Mouse (Mus musculus): ENCODE data around the gene Fkbp5. TPM values are rescaled to one million over a fixed set of nuclear protein-coding genes. Genes with fewer than 3 reads are reported as not detected.

Fkbp5 gene
- polyA plus RNA-seq, 1 experiment from 2014 or later: 37.4 TPM

GRCm38 (mm10) chr17:28394994-28395393 is 122.3 kb downstream of the Fkbp5 start:
- Histone ChIP-seq H3K27ac (no peak overlapping the region), H3K4me1 (peaks cover 8% of the 10 kb centered on the region; the same call in 1 of the 2 replicates), H3K4me2 (no peak overlapping the region), H3K27me3 (no peaks in the 10 kb centered on the region), H3K9ac (no peak overlapping the region), H3K9me3 (no peaks in the 10 kb centered on the region), H3K36me3 (replicated peaks) (peaks cover 23% of the 10 kb centered on the region), H3K4me3 (replicated peaks) (no peak overlapping the region)
- ATAC-seq (ENCODE audit: low FRiP score): no peak
- 85% methylated on average over 7 of the region's 7 CpGs for WGBS

GRCm38 (mm10) chr17:28394051-28394765 is 123.1 kb downstream of the Fkbp5 start:
- Histone ChIP-seq H3K36me3 (replicated peaks) (peaks cover 15% of the 10 kb centered on the region), H3K9me3 (no peaks in the 10 kb centered on the region), H3K4me1 (peaks cover 8% of the 10 kb centered on the region; the same call in 1 of the 2 replicates), H3K9ac (no peak overlapping the region), H3K4me2 (no peak overlapping the region), H3K27me3 (peaks cover 5% of the 10 kb centered on the region; the same call in 1 of the 2 replicates), H3K4me3 (replicated peaks) (no peak overlapping the region), H3K27ac (no peak overlapping the region)
- WGBS: 90% methylated on average over 15 of the region's 15 CpGs
- ATAC-seq (ENCODE audit: low FRiP score): no peak

GRCm38 (mm10) chr17:28391568-28392432 is 125.5 kb downstream of the Fkbp5 start:
- Histone ChIP-seq H3K4me3 (replicated peaks) (no peak overlapping the region), H3K27me3 (peaks cover 25% of the 10 kb centered on the region), H3K4me2 (peak overlapping the region; percentile 25), H3K36me3 (replicated peaks) (0 out of 2 replicates have a peak, but pooled peaks cover under 1% of the 10 kb centered on the region), H3K27ac (no peak overlapping the region), H3K4me1 (peaks cover 8% of the 10 kb centered on the region; the same call in 1 of the 2 replicates), H3K9ac (no peak overlapping the region), H3K9me3 (no peaks in the 10 kb centered on the region)
- 10% methylated on average over 21 of the region's 25 CpGs for WGBS
- ATAC-seq (ENCODE audit: low FRiP score): no peak

- H3K9me3 ChIP-seq: no peaks in the 10 kb centered on the region; the same call in 1 of the 2 replicates
- H3K9ac ChIP-seq: no peak overlapping the region
- peaks cover 15% of the 10 kb centered on the region for H3K4me1 ChIP-seq
- H3K27ac ChIP-seq: no peak overlapping the region
- no peak overlapping the region for H3K4me2 ChIP-seq
- ATAC-seq (ENCODE audit: low FRiP score): no peak
- H3K36me3 ChIP-seq (replicated peaks): no peaks in the 10 kb centered on the region
- peaks cover 42% of the 10 kb centered on the region for H3K27me3 ChIP-seq
- H3K4me3 ChIP-seq (replicated peaks): no peak overlapping the region
- 94% methylated on average over 3 of the region's 3 CpGs for WGBS
These were observed 128.8 kb downstream of the Fkbp5 start for GRCm38 (mm10) chr17:28388534-28388933.

GRCm38 (mm10) chr17:28386150-28386905 is 131.0 kb downstream of the Fkbp5 start:
- WGBS: 3% methylated on average over 23 of the region's 23 CpGs
- H3K4me1 ChIP-seq: peaks cover 7% of the 10 kb centered on the region
- no peak overlapping the region for H3K9ac ChIP-seq
- ATAC-seq (ENCODE audit: low FRiP score): no peak
- H3K36me3 ChIP-seq (replicated peaks): no peaks in the 10 kb centered on the region
- peak overlapping the region; percentile 42 for H3K4me2 ChIP-seq
- no peaks in the 10 kb centered on the region; the same call in 1 of the 2 replicates for H3K9me3 ChIP-seq
- peaks cover 42% of the 10 kb centered on the region for H3K27me3 ChIP-seq
- peak overlapping the region; percentile 19; the same call in 1 of the 2 replicates for H3K4me3 ChIP-seq (replicated peaks)
- no peak overlapping the region for H3K27ac ChIP-seq

GRCm38 (mm10) chr17:28384298-28384697 is 133.0 kb downstream of the Fkbp5 start:
- Histone ChIP-seq H3K4me1 (peaks cover 13% of the 10 kb centered on the region), H3K4me2 (no peak overlapping the region), H3K27ac (no peak overlapping the region), H3K27me3 (peaks cover 38% of the 10 kb centered on the region), H3K4me3 (replicated peaks) (no peak overlapping the region), H3K9me3 (no peaks in the 10 kb centered on the region; the same call in 1 of the 2 replicates), H3K9ac (no peak overlapping the region), H3K36me3 (replicated peaks) (no peaks in the 10 kb centered on the region)
- 62% methylated on average over 4 of the region's 4 CpGs for WGBS
- no peak for ATAC-seq (ENCODE audit: low FRiP score)

GRCm38 (mm10) chr17:28380255-28380654 is 137.1 kb downstream of the Fkbp5 start:
- 7% methylated on average over 6 of the region's 6 CpGs for WGBS

GRCm38 (mm10) chr17:28375592-28376061 is 141.7 kb downstream of the Fkbp5 start:
- Histone ChIP-seq H3K27ac (no peak overlapping the region), H3K4me2 (no peak overlapping the region), H3K4me1 (peaks cover 8% of the 10 kb centered on the region; the same call in 1 of the 2 replicates), H3K36me3 (replicated peaks) (no peaks in the 10 kb centered on the region), H3K4me3 (replicated peaks) (no peak overlapping the region), H3K9me3 (no peaks in the 10 kb centered on the region), H3K9ac (no peak overlapping the region), H3K27me3 (peaks cover 39% of the 10 kb centered on the region)
- no peak for ATAC-seq (ENCODE audit: low FRiP score)
- WGBS: 17% methylated on average over 17 of the region's 17 CpGs

More at GRCm38 (mm10) chr17:28380255-28380654, 137.1 kb downstream of the Fkbp5 start:
- H3K27ac ChIP-seq: no peak overlapping the region
- H3K4me1 ChIP-seq: peaks cover 8% of the 10 kb centered on the region; the same call in 1 of the 2 replicates
- no peak for ATAC-seq (ENCODE audit: low FRiP score)
- H3K4me2 ChIP-seq: no peak overlapping the region
- H3K9ac ChIP-seq: no peak overlapping the region
- no peaks in the 10 kb centered on the region for H3K36me3 ChIP-seq (replicated peaks)
- no peak overlapping the region for H3K4me3 ChIP-seq (replicated peaks)
- H3K9me3 ChIP-seq: no peaks in the 10 kb centered on the region; the same call in 1 of the 2 replicates
- H3K27me3 ChIP-seq: peaks cover 21% of the 10 kb centered on the region

- Histone ChIP-seq H3K27ac (no peak overlapping the region), H3K4me2 (peak overlapping the region; percentile 15), H3K9ac (no peak overlapping the region), H3K27me3 (peaks cover 39% of the 10 kb centered on the region), H3K9me3 (no peaks in the 10 kb centered on the region), H3K4me1 (0 out of 2 replicates have a peak, but pooled peaks cover 2% of the 10 kb centered on the region), H3K36me3 (replicated peaks) (no peaks in the 10 kb centered on the region), H3K4me3 (replicated peaks) (no peak overlapping the region)
- no peak for ATAC-seq (ENCODE audit: low FRiP score)
- 17% methylated on average over 15 of the region's 16 CpGs for WGBS
These were observed 142.8 kb downstream of the Fkbp5 start for GRCm38 (mm10) chr17:28374494-28374893.

GRCm38 (mm10) chr17:28373821-28374220 is 143.5 kb downstream of the Fkbp5 start:
- Histone ChIP-seq H3K4me3 (replicated peaks) (no peak overlapping the region), H3K4me2 (peak overlapping the region; percentile 15; the same call in 1 of the 2 replicates), H3K4me1 (0 out of 2 replicates have a peak, but pooled peaks cover 2% of the 10 kb centered on the region), H3K9ac (no peak overlapping the region), H3K9me3 (no peaks in the 10 kb centered on the region), H3K27ac (no peak overlapping the region), H3K27me3 (peaks cover 39% of the 10 kb centered on the region), H3K36me3 (replicated peaks) (no peaks in the 10 kb centered on the region)
- ATAC-seq (ENCODE audit: low FRiP score): no peak
- 9% methylated on average over 10 of the region's 10 CpGs for WGBS

GRCm38 (mm10) chr17:28371941-28372340 is 145.4 kb downstream of the Fkbp5 start:
- H3K4me1 ChIP-seq: 0 out of 2 replicates have a peak, but pooled peaks cover 6% of the 10 kb centered on the region
- 58% methylated on average over 1 of the region's 1 CpGs for WGBS
- H3K4me3 ChIP-seq (replicated peaks): no peak overlapping the region
- no peaks in the 10 kb centered on the region for H3K9me3 ChIP-seq
- peaks cover 35% of the 10 kb centered on the region for H3K27me3 ChIP-seq
- no peak overlapping the region for H3K4me2 ChIP-seq
- no peak overlapping the region for H3K27ac ChIP-seq
- ATAC-seq (ENCODE audit: low FRiP score): no peak
- no peaks in the 10 kb centered on the region for H3K36me3 ChIP-seq (replicated peaks)
- H3K9ac ChIP-seq: no peak overlapping the region

Measured in forebrain, embryonic 12.5 days (tissue).